Mouse (Mus musculus): Measurements from ENCODE around the gene Tshz2. TPM values are rescaled to one million over a fixed set of nuclear protein-coding genes. Genes with fewer than 3 reads are reported as not detected.
"Not testable (repeated sequence)": the region's sequence is repeated elsewhere in the genome, so short reads cannot be mapped to it uniquely, and the experiment has no call there.

Gene Tshz2
- polyA plus RNA-seq, 1 experiment from 2014 or later: 3.2 TPM

DNA sequence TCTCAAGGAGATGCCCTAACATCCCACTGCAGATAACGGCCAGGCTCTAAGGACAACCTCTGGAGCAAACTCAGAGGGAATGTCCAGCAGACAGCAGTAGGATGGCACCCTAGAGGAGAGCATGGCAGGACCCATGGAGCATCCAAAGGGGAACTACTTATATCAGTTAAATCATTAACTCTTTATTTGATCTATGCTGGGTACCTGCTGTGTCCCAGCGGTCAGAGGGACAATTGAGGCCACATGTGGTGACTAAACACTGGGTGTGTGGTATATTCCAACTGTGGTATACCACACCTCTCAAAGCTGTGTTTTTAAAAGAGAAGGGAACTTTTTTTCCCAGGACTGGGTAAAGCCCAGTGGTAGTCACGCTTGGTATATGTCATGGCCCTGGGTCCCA, 134.5 kb downstream of the Tshz2 start:
- H3K4me3 ChIP-seq (ENCODE audit: low read length): no peak overlapping the region
- no peak overlapping the region for H3K9ac ChIP-seq (ENCODE audit: low read length)
- H3K27ac ChIP-seq (ENCODE audit: low read length): no peak overlapping the region
- H3K4me2 ChIP-seq (ENCODE audit: low read depth, low read length): no peak overlapping the region
- ATAC-seq (replicated peaks; ENCODE audit: extremely low read depth, insufficient read depth, low FRiP score): no peak
- no peaks in the 10 kb centered on the region for H3K27me3 ChIP-seq (ENCODE audit: control insufficient read depth, insufficient read depth, low read length)
- H3K36me3 ChIP-seq (ENCODE audit: control insufficient read depth, insufficient read depth): no peaks in the 10 kb centered on the region
- 73% methylated on average over 3 of the region's 3 CpGs for WGBS
- H3K9me3 ChIP-seq (replicated peaks; ENCODE audit: control insufficient read depth, low read length): no peaks in the 10 kb centered on the region
- H3K4me1 ChIP-seq (ENCODE audit: control insufficient read depth, insufficient read depth, low read length): peaks cover 4% of the 10 kb centered on the region; the same call in 1 of the 2 replicates

DNA sequence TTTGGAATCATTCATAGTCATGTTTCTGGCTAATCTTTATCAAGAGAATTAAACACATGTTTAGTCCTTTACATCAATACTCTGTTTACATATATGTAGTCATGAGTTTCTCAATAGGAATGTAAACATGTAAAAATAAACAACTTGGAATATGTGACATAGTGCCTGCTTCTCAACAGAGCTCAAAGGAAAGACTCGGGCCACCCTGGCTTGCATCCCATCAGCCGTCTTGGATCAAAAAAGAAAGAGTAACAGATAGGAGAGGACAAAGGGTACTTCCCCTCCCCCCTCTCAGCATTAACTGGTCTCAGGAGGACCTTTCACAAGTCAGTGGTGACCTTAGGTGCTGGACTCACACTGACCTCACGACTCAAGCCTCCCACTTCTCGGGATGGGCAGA, 142.3 kb downstream of the Tshz2 start:
- no peaks in the 10 kb centered on the region for H3K27me3 ChIP-seq (ENCODE audit: control insufficient read depth, insufficient read depth, low read length)
- no peak overlapping the region for H3K9ac ChIP-seq (ENCODE audit: low read length)
- H3K36me3 ChIP-seq (ENCODE audit: control insufficient read depth, insufficient read depth): no peaks in the 10 kb centered on the region
- 58% methylated on average over 4 of the region's 4 CpGs for WGBS
- H3K27ac ChIP-seq (ENCODE audit: low read length): no peak overlapping the region
- no peak overlapping the region for H3K4me2 ChIP-seq (ENCODE audit: low read depth, low read length)
- no peak for ATAC-seq (replicated peaks; ENCODE audit: extremely low read depth, insufficient read depth, low FRiP score)
- no peaks in the 10 kb centered on the region for H3K9me3 ChIP-seq (replicated peaks; ENCODE audit: control insufficient read depth, low read length)
- no peak overlapping the region for H3K4me3 ChIP-seq (ENCODE audit: low read length)
- H3K4me1 ChIP-seq (ENCODE audit: control insufficient read depth, insufficient read depth, low read length): no peaks in the 10 kb centered on the region

DNA sequence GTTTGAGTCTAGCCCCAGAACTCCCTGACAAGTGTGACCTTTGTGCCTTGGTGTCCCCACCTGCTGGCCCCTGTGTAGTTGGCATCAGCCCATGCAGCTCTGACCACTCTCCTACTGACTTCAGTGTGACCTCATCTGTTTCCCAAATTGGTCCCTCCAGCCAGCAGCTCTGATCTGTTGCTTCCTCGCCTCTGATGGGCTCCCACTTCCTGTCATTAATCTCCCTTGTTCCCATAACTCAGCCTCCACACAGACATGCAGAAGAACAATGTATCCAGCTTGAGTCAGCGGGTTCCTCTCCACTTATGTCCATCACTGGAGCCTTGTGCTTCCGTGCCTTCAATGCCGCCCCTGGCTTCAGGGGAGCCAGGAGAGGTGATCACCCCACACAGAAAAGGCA, 144.4 kb downstream of the Tshz2 start:
- Histone ChIP-seq H3K36me3 (ENCODE audit: control insufficient read depth, insufficient read depth) (no peaks in the 10 kb centered on the region), H3K4me2 (ENCODE audit: low read depth, low read length) (no peak overlapping the region), H3K4me3 (ENCODE audit: low read length) (no peak overlapping the region), H3K27me3 (ENCODE audit: control insufficient read depth, insufficient read depth, low read length) (peaks cover 2% of the 10 kb centered on the region; the same call in 1 of the 2 replicates), H3K27ac (ENCODE audit: low read length) (no peak overlapping the region), H3K4me1 (ENCODE audit: control insufficient read depth, insufficient read depth, low read length) (no peaks in the 10 kb centered on the region), H3K9me3 (replicated peaks; ENCODE audit: control insufficient read depth, low read length) (no peaks in the 10 kb centered on the region), H3K9ac (ENCODE audit: low read length) (no peak overlapping the region)
- WGBS: 32% methylated on average over 4 of the region's 4 CpGs
- ATAC-seq (replicated peaks; ENCODE audit: extremely low read depth, insufficient read depth, low FRiP score): peak; percentile 46; the same call in 1 of the 2 replicates

DNA sequence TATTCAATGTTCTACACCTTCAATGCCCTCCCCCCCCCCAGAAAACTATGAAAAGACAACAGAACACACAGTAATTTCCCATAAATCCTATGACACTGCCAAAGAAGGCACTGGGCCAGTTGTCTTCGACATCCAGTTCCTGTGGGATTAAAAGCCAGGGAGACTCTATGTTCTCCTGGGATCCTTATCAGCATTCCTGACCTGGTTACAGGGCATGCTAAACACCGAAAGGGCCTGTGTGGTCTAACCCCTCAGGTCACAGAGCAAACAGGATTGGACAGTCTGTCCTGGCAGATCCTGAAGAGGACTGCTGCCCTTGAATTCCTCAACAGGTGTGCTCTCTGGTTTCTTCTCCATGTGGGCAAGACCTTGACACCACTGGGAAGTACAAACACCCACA, 145.0 kb downstream of the Tshz2 start:
- Histone ChIP-seq H3K4me3 (ENCODE audit: low read length) (no peak overlapping the region), H3K4me1 (ENCODE audit: control insufficient read depth, insufficient read depth, low read length) (no peaks in the 10 kb centered on the region), H3K4me2 (ENCODE audit: low read depth, low read length) (no peak overlapping the region), H3K9ac (ENCODE audit: low read length) (no peak overlapping the region), H3K9me3 (replicated peaks; ENCODE audit: control insufficient read depth, low read length) (no peaks in the 10 kb centered on the region), H3K27me3 (ENCODE audit: control insufficient read depth, insufficient read depth, low read length) (peaks cover 2% of the 10 kb centered on the region; the same call in 1 of the 2 replicates), H3K27ac (ENCODE audit: low read length) (no peak overlapping the region), H3K36me3 (ENCODE audit: control insufficient read depth, insufficient read depth) (no peaks in the 10 kb centered on the region)
- ATAC-seq (replicated peaks; ENCODE audit: extremely low read depth, insufficient read depth, low FRiP score): no peak
- WGBS: 37% methylated on average over 2 of the region's 2 CpGs

- peaks cover 2% of the 10 kb centered on the region; the same call in 1 of the 2 replicates for H3K27me3 ChIP-seq (ENCODE audit: control insufficient read depth, insufficient read depth, low read length)
- no peak overlapping the region for H3K27ac ChIP-seq (ENCODE audit: low read length)
- WGBS: 83% methylated on average over 6 of the region's 6 CpGs
- H3K9me3 ChIP-seq (replicated peaks; ENCODE audit: control insufficient read depth, low read length): no peaks in the 10 kb centered on the region
- ATAC-seq (replicated peaks; ENCODE audit: extremely low read depth, insufficient read depth, low FRiP score): no peak
- H3K36me3 ChIP-seq (ENCODE audit: control insufficient read depth, insufficient read depth): no peaks in the 10 kb centered on the region
- no peak overlapping the region for H3K4me2 ChIP-seq (ENCODE audit: low read depth, low read length)
- H3K4me1 ChIP-seq (ENCODE audit: control insufficient read depth, insufficient read depth, low read length): peaks cover 9% of the 10 kb centered on the region
- no peak overlapping the region for H3K9ac ChIP-seq (ENCODE audit: low read length)
- H3K4me3 ChIP-seq (ENCODE audit: low read length): no peak overlapping the region
These were observed 146.0 kb downstream of the Tshz2 start for GRCm38 (mm10) chr2:169778740-169779345.

- not testable (repeated sequence) for H3K27ac ChIP-seq (ENCODE audit: low read length); ATAC-seq (replicated peaks; ENCODE audit: extremely low read depth, insufficient read depth, low FRiP score); H3K4me3 ChIP-seq (ENCODE audit: low read length); H3K36me3 ChIP-seq (ENCODE audit: control insufficient read depth, insufficient read depth); H3K4me2 ChIP-seq (ENCODE audit: low read depth, low read length); H3K9ac ChIP-seq (ENCODE audit: low read length); H3K9me3 ChIP-seq (replicated peaks; ENCODE audit: control insufficient read depth, low read length); H3K27me3 ChIP-seq (ENCODE audit: control insufficient read depth, insufficient read depth, low read length)
- H3K4me1 ChIP-seq (ENCODE audit: control insufficient read depth, insufficient read depth, low read length): peaks cover 12% of the 10 kb centered on the region
These were observed 148.9 kb downstream of the Tshz2 start for GRCm38 (mm10) chr2:169781671-169782070.

- no peak overlapping the region for H3K4me3 ChIP-seq (ENCODE audit: low read length)
- no peaks in the 10 kb centered on the region for H3K9me3 ChIP-seq (replicated peaks; ENCODE audit: control insufficient read depth, low read length)
- 30% methylated on average over 26 of the region's 26 CpGs for WGBS
- peak overlapping the region; percentile 14; the same call in 1 of the 2 replicates for H3K4me2 ChIP-seq (ENCODE audit: low read depth, low read length)
- H3K4me1 ChIP-seq (ENCODE audit: control insufficient read depth, insufficient read depth, low read length): peaks cover 14% of the 10 kb centered on the region
- no peak overlapping the region for H3K27ac ChIP-seq (ENCODE audit: low read length)
- H3K9ac ChIP-seq (ENCODE audit: low read length): no peak overlapping the region
- peak; percentile 34; the same call in 1 of the 2 replicates for ATAC-seq (replicated peaks; ENCODE audit: extremely low read depth, insufficient read depth, low FRiP score)
- H3K36me3 ChIP-seq (ENCODE audit: control insufficient read depth, insufficient read depth): no peaks in the 10 kb centered on the region
- H3K27me3 ChIP-seq (ENCODE audit: control insufficient read depth, insufficient read depth, low read length): peaks cover 2% of the 10 kb centered on the region; the same call in 1 of the 2 replicates
These were observed 150.3 kb downstream of the Tshz2 start for GRCm38 (mm10) chr2:169782874-169783680.

DNA sequence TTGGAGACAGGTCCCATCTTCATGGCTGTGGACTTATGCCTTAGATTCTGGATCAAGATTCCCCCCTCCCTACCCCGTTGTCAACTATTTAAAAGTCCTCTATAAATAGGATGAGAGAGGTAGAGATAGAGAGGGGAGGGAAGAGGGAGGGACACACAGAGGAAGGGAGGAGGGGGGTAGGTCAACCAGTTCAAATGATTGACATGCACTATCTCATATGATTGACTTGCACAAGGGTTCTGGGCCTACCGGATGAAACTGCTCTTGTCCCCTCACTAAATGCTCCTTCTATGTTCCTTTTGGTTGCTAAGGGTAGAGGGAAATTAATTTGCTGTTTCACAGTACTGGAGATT, 150.8 kb downstream of the Tshz2 start:
- peaks cover 2% of the 10 kb centered on the region; the same call in 1 of the 2 replicates for H3K27me3 ChIP-seq (ENCODE audit: control insufficient read depth, insufficient read depth, low read length)
- H3K36me3 ChIP-seq (ENCODE audit: control insufficient read depth, insufficient read depth): no peaks in the 10 kb centered on the region
- no peak overlapping the region for H3K4me3 ChIP-seq (ENCODE audit: low read length)

DNA sequence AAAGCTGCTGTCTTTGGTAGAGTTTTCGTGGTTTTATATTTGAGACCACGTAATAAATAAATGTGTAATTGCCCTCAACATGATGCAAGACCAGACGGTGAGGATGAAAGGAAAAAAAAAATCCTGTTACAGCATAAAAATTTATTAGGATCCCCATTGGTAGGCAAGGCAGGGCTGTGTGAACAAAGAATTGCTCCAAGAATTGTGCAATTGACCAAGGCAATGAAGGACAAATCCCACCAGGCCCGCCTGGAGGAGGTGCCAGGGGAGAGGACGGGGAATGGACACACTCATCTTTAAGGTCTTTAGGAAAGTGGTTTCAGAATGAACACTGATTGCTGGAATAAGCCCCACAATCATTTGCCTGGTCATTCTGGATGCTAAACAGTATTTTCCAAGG, 154.6 kb downstream of the Tshz2 start:
- 64% methylated on average over 5 of the region's 5 CpGs for WGBS
- no peak for ATAC-seq (replicated peaks; ENCODE audit: extremely low read depth, insufficient read depth, low FRiP score)
- H3K9ac ChIP-seq (ENCODE audit: low read length): no peak overlapping the region
- H3K27ac ChIP-seq (ENCODE audit: low read length): no peak overlapping the region
- H3K36me3 ChIP-seq (ENCODE audit: control insufficient read depth, insufficient read depth): no peaks in the 10 kb centered on the region
- no peak overlapping the region for H3K4me3 ChIP-seq (ENCODE audit: low read length)
- no peak overlapping the region for H3K4me2 ChIP-seq (ENCODE audit: low read depth, low read length)
- no peaks in the 10 kb centered on the region for H3K9me3 ChIP-seq (replicated peaks; ENCODE audit: control insufficient read depth, low read length)
- H3K27me3 ChIP-seq (ENCODE audit: control insufficient read depth, insufficient read depth, low read length): no peaks in the 10 kb centered on the region
- H3K4me1 ChIP-seq (ENCODE audit: control insufficient read depth, insufficient read depth, low read length): peaks cover 19% of the 10 kb centered on the region

More for the DNA sequence above, 150.8 kb downstream of the Tshz2 start:
- H3K27ac ChIP-seq (ENCODE audit: low read length): no peak overlapping the region
- no peaks in the 10 kb centered on the region for H3K9me3 ChIP-seq (replicated peaks; ENCODE audit: control insufficient read depth, low read length)
- no peak for ATAC-seq (replicated peaks; ENCODE audit: extremely low read depth, insufficient read depth, low FRiP score)
- peaks cover 14% of the 10 kb centered on the region for H3K4me1 ChIP-seq (ENCODE audit: control insufficient read depth, insufficient read depth, low read length)
- no peak overlapping the region for H3K9ac ChIP-seq (ENCODE audit: low read length)
- H3K4me2 ChIP-seq (ENCODE audit: low read depth, low read length): peak overlapping the region; percentile 14; the same call in 1 of the 2 replicates
- 26% methylated on average over 2 of the region's 2 CpGs for WGBS
